Mouse (Mus musculus): Measurements from ENCODE around the gene Trim65. TPM values are rescaled to one million over a fixed set of nuclear protein-coding genes. Genes with fewer than 3 reads are reported as not detected.
A peak's percentile ranks its signal among the peaks of the same experiment; 100 is the strongest.
"Not testable (repeated sequence)": the region's sequence is repeated elsewhere in the genome, so short reads cannot be mapped to it uniquely, and the experiment has no call there.

The Trim65 gene
- polyA plus RNA-seq, 1 experiment from 2014 or later = 2.1 TPM

DNA sequence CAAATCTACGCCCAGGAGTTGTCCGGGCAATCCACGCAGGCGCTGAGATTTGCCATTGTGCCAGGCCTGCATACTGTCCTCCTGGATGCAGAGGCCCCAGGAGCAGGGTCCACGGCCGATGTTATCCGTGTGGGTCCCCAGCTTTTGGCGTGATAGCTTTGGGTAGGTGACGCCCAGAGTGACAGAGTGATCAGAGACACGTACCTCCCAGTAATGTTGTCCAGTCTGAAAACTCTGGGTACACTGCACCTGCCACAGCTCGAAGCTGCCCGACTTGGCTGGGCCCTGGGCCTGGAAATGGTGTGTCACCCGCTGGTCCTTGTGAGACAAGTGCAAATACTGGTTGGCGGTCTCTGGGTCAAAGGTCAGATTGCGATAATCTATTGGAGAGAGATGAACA is 4.7 kb downstream of the Trim65 start:
- Histone ChIP-seq H3K27ac (no peak overlapping the region), H3K9ac (replicated peaks) (no peak overlapping the region), H3K27me3 (no peaks in the 10 kb centered on the region; the same call in none of the 2 replicates), H3K36me3 (peaks cover 23% of the 10 kb centered on the region), H3K4me3 (replicated peaks) (no peak overlapping the region), H3K4me2 (peak overlapping the region; percentile 49; the same call in 1 of the 2 replicates), H3K4me1 (replicated peaks) (peaks cover 34% of the 10 kb centered on the region), H3K9me3 (no peaks in the 10 kb centered on the region)
- 95% methylated on average over 15 of the region's 15 CpGs for WGBS
- ATAC-seq (ENCODE audit: insufficient number of reproducible peaks, insufficient read depth, low FRiP score, low TSS enrichment, low read depth) = no peak

DNA sequence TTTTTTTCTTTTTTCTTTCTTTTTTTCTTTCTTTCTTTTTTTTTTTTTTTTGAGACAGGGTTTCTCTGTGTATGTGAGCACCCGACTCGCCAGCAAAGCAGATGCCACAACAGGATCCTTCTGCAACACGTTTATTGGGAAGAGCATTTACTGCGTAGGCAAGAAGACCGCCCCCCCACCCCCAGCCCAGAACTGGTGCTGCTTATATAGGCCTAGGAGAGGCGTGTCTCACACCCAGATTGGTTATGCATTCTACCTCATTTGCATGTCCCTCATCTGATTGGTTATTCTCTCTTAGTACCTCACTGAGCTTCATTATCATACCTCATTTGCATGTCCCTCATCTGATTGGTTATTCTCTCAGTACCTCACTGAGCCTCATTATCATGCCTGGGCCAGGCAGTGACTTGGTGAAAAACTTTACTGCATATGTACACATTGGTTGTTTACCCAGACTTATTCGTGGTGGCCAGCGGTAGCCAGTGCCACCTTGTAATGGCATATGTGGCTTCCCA is 9.1 kb downstream of the Trim65 start:
- H3K9me3 ChIP-seq; ATAC-seq (ENCODE audit: insufficient number of reproducible peaks, insufficient read depth, low FRiP score, low TSS enrichment, low read depth); H3K27ac ChIP-seq; H3K9ac ChIP-seq (replicated peaks); H3K27me3 ChIP-seq; H3K4me3 ChIP-seq (replicated peaks); H3K4me2 ChIP-seq: not testable (repeated sequence)
- peaks cover 12% of the 10 kb centered on the region for H3K4me1 ChIP-seq (replicated peaks)
- H3K36me3 ChIP-seq = peaks cover 20% of the 10 kb centered on the region
- 94% methylated on average over 8 of the region's 8 CpGs for WGBS

DNA sequence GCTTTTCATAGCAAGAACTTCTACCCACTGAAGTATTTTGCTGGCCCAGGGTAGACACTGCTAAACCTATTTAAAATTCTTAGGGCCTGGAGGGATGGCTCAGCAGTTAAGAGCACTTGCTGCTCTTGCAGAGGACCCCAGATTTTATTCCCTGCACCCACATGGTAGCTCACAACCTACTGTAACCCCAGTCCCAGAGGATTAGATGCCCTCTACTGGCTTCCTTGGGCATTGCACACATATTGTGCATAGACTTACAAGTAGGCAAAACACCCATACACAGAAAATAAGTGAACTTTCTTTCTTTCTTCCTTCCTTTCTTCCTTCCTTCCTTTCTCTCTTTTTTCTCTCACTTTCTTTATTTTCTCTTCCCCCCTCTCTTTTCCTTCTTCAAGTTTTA is 13.1 kb downstream of the Trim65 start:
- ATAC-seq (ENCODE audit: insufficient number of reproducible peaks, insufficient read depth, low FRiP score, low TSS enrichment, low read depth) = no peak
- no peaks in the 10 kb centered on the region for H3K9me3 ChIP-seq
- no peak overlapping the region for H3K27ac ChIP-seq
- no peak overlapping the region for H3K9ac ChIP-seq (replicated peaks)
- H3K4me3 ChIP-seq (replicated peaks) = no peak overlapping the region
- H3K4me2 ChIP-seq = no peak overlapping the region
- H3K36me3 ChIP-seq = 0 out of 2 replicates have a peak, but pooled peaks cover 7% of the 10 kb centered on the region
- H3K27me3 ChIP-seq = 0 out of 2 replicates have a peak, but pooled peaks cover 5% of the 10 kb centered on the region
- peaks cover 9% of the 10 kb centered on the region for H3K4me1 ChIP-seq (replicated peaks)

DNA sequence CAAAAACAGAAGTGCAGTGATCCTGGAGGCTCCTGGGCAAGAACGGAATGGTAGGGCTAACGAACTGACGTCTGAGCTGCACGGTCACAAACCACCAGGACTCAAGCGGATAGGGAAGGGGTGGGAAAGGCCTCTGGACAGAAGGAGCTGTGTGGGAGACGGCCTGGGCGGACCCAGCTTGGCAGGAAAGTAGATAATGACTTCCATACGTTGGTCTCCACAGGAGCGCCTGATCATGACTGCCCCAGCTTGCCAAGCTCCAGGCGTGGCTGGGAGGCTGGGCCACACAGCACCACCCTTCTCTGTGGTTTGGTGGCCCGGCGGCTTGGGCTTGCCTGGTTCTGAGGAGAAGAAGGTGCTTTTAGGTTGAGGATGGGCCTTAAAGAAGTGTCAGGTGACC is 13.7 kb downstream of the Trim65 start:
- no peak for ATAC-seq (ENCODE audit: insufficient number of reproducible peaks, insufficient read depth, low FRiP score, low TSS enrichment, low read depth)
- Histone ChIP-seq H3K27ac (peak overlapping the region; percentile 45), H3K36me3 (0 out of 2 replicates have a peak, but pooled peaks cover 3% of the 10 kb centered on the region), H3K9ac (replicated peaks) (0 out of 2 replicates have a peak overlapping the region, but pooled peaks have one; percentile 8), H3K4me3 (replicated peaks) (no peak overlapping the region), H3K9me3 (no peaks in the 10 kb centered on the region), H3K4me1 (replicated peaks) (peaks cover 9% of the 10 kb centered on the region), H3K4me2 (no peak overlapping the region), H3K27me3 (peaks cover 6% of the 10 kb centered on the region)
- 20% methylated on average over 12 of the region's 12 CpGs for WGBS

DNA sequence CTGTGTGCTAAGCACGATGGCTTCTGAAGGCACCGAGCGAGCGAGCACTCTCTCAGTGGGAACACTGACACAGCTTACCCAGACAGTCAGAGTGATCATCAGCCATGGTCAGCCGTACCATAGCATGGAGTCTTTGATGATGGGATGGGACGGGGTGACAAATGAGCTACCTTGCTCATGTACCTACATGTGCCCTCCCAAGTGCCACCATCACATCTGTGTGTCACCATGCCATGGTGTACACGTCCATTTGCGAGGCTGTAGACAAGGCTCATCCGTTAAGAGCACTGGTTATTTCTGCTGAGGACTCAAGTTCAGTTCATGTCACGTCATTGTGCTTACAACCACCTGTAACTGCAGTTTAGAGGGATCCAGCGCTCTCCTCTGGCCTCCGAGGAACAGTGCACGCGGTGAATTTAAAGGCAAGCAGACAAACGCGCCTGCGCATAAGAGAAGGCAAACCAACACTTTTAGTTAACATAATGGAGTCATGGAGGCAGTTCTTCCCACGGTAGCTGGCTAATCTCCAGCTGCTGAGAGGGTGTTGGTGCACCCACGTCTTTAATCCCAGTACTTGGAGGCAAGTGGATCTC is 19.2 kb downstream of the Trim65 start:
- Histone ChIP-seq H3K9me3 (no peaks in the 10 kb centered on the region), H3K36me3 (no peaks in the 10 kb centered on the region), H3K27me3 (peaks cover 61% of the 10 kb centered on the region), H3K4me2 (no peak overlapping the region), H3K9ac (replicated peaks) (no peak overlapping the region), H3K27ac (no peak overlapping the region), H3K4me3 (replicated peaks) (no peak overlapping the region), H3K4me1 (replicated peaks) (peaks cover 38% of the 10 kb centered on the region)
- WGBS = 83% methylated on average over 19 of the region's 19 CpGs
- ATAC-seq (ENCODE audit: insufficient number of reproducible peaks, insufficient read depth, low FRiP score, low TSS enrichment, low read depth) = no peak

DNA sequence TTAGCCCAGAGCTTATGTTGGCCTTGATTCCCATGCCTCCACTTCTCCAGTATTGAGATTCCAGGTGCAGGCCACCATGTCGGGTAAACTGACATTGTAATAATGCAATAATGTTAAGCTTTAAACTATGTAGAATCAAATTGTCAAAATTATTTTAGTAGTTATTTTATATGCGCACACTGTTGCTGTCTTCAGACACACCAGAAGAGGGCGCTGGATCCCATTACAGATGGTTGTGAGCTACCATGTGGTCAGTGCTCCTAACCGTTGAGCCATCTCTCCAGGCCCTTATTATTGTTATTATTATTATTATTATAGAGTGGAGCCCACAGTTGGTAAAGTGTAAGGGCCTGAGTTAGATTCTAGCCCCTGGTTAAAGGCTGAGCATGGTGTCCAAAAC is 19.9 kb downstream of the Trim65 start:
- no peaks in the 10 kb centered on the region for H3K36me3 ChIP-seq
- peaks cover 68% of the 10 kb centered on the region for H3K27me3 ChIP-seq
- no peak overlapping the region; the same call in 1 of the 2 replicates for H3K4me3 ChIP-seq (replicated peaks)
- WGBS = 81% methylated on average over 4 of the region's 4 CpGs
- H3K9me3 ChIP-seq = no peaks in the 10 kb centered on the region
- H3K4me1 ChIP-seq (replicated peaks) = peaks cover 43% of the 10 kb centered on the region
- H3K4me2 ChIP-seq = no peak overlapping the region
- H3K9ac ChIP-seq (replicated peaks) = no peak overlapping the region
- ATAC-seq (ENCODE audit: insufficient number of reproducible peaks, insufficient read depth, low FRiP score, low TSS enrichment, low read depth) = no peak
- H3K27ac ChIP-seq = no peak overlapping the region

DNA sequence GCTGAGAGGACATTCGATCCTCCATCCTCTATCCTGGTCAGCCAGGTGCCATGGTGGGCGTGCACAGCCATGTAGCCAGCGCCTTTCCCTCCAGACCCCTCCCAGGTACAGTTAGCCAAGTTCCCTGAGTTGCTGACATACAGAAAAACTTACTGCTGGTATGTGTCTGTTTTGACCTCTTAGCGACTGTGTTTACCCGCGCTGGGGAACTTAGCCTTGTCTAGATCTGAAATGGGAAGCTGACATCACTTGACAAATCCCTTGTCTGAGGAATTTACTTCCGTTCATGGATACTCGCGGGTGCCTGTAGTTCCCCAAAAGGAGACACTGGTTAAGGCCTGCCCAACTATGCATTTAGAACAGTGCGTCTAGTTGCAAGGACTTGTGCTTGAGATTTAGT is 20.4 kb downstream of the Trim65 start:
- 29% methylated on average over 10 of the region's 10 CpGs for WGBS
- peaks cover 73% of the 10 kb centered on the region for H3K27me3 ChIP-seq
- no peak for ATAC-seq (ENCODE audit: insufficient number of reproducible peaks, insufficient read depth, low FRiP score, low TSS enrichment, low read depth)
- no peaks in the 10 kb centered on the region for H3K36me3 ChIP-seq
- peak overlapping the region; percentile 44 for H3K4me3 ChIP-seq (replicated peaks)
- H3K9ac ChIP-seq (replicated peaks) = peak overlapping the region; percentile 52; the same call in 1 of the 2 replicates
- H3K9me3 ChIP-seq = no peaks in the 10 kb centered on the region
- peak overlapping the region; percentile 61 for H3K4me2 ChIP-seq
- no peak overlapping the region for H3K27ac ChIP-seq
- H3K4me1 ChIP-seq (replicated peaks) = peaks cover 47% of the 10 kb centered on the region

DNA sequence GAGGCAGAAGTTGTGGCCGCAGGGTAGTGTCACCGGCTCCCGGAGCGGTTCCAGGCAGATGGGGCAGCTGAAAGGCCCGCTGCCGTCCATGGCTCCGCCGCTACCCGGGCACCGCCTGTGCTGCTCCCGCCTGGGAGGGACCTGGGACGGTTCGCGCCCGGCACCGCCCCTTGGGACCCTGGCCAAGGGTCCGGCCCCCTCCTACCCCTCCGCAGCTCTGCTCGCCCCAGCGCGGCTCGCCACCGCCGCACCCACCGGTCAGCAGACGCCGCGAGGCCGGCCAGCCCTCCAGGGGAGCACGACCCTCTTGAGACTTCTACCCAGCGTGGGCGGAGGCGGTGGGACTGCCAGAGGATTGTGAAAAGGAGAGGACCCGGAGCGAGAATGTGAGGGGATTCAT is 20.8 kb downstream of the Trim65 start:
- Histone ChIP-seq H3K27ac (no peak overlapping the region), H3K4me2 (peak overlapping the region; percentile 61), H3K9ac (replicated peaks) (peak overlapping the region; percentile 52), H3K4me1 (replicated peaks) (peaks cover 47% of the 10 kb centered on the region), H3K36me3 (no peaks in the 10 kb centered on the region), H3K9me3 (no peaks in the 10 kb centered on the region), H3K27me3 (peaks cover 77% of the 10 kb centered on the region), H3K4me3 (replicated peaks) (peak overlapping the region; percentile 44)
- 1% methylated on average over 35 of the region's 35 CpGs for WGBS
- ATAC-seq (ENCODE audit: insufficient number of reproducible peaks, insufficient read depth, low FRiP score, low TSS enrichment, low read depth) = no peak

DNA sequence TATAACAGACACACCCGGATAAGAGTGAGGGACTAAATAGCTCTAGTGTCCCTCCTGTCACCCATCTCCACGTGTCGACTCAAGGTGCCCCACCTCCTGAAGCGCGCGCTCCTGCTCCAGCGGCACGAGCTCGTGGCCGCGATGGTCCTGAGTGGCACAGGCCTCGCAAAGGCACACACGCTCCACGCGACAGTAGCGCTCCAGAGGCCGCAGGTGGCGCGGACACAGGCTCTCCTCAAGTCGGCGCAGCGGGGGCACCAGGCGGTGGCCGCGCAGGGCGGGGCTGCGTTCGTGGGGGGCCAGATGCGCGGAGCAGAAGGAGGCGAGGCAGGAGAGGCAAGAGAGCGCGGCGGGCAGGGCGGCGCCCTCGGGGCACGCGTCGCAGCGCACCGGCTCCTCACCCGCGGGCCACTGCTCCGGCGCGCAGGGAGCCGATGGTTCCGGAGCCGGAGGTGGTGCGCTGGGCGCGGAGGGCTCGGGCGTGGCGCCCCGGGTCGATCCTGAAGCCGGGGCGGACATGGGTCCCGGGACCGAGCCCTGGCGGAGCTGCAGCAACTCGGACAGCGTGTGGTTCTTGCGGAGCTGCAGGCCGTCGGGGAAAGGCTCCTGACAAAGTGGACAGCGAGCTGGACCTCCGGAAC is 21.4 kb downstream of the Trim65 start:
- H3K9ac ChIP-seq (replicated peaks) = peak overlapping the region; percentile 52
- 2% methylated on average over 67 of the region's 70 CpGs for WGBS
- no peaks in the 10 kb centered on the region for H3K9me3 ChIP-seq
- no peaks in the 10 kb centered on the region for H3K36me3 ChIP-seq
- H3K27me3 ChIP-seq = peaks cover 78% of the 10 kb centered on the region
- no peak for ATAC-seq (ENCODE audit: insufficient number of reproducible peaks, insufficient read depth, low FRiP score, low TSS enrichment, low read depth)
- no peak overlapping the region for H3K27ac ChIP-seq
- peak overlapping the region; percentile 61 for H3K4me2 ChIP-seq
- H3K4me1 ChIP-seq (replicated peaks) = peaks cover 49% of the 10 kb centered on the region
- peak overlapping the region; percentile 44 for H3K4me3 ChIP-seq (replicated peaks)

DNA sequence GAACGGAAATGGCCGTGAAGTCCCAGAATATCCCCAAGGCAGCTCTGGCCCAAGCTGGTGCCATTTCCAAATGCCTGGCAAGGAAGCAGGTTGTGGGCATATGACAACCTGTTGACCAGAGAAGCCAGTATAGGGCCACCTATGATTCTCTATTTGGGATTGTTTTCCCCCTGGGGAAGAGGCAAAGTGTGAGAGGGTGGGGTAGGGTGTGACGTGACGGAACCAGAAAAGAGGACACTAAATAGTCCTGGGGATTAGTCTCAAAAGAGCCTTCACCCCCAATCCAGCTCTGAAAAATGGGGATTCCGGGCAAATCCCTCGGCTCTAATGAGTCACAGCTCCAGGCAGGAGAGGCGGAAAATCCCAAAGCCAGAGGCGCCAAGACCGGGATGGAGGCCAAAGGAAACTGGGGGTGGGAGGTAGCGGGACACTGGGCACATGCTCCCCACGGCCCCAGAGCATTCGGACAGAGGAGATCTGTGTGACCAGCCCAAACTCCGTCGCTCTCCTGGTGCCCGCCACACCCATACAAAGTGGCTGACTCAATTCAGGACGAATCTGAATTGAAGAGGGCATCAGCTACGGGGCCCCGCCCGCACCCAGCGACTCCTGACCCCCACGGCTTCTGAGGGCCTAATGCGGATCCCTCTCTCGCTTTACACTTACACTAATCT is 22.3 kb downstream of the Trim65 start:
- ATAC-seq (ENCODE audit: insufficient number of reproducible peaks, insufficient read depth, low FRiP score, low TSS enrichment, low read depth) = no peak
- WGBS = 6% methylated on average over 23 of the region's 23 CpGs
- Histone ChIP-seq H3K4me2 (peak overlapping the region; percentile 61), H3K36me3 (no peaks in the 10 kb centered on the region), H3K4me3 (replicated peaks) (peak overlapping the region; percentile 44), H3K4me1 (replicated peaks) (peaks cover 58% of the 10 kb centered on the region), H3K27me3 (peaks cover 78% of the 10 kb centered on the region), H3K9me3 (no peaks in the 10 kb centered on the region), H3K27ac (no peak overlapping the region), H3K9ac (replicated peaks) (0 out of 2 replicates have a peak overlapping the region, but pooled peaks have one; percentile 18)

DNA sequence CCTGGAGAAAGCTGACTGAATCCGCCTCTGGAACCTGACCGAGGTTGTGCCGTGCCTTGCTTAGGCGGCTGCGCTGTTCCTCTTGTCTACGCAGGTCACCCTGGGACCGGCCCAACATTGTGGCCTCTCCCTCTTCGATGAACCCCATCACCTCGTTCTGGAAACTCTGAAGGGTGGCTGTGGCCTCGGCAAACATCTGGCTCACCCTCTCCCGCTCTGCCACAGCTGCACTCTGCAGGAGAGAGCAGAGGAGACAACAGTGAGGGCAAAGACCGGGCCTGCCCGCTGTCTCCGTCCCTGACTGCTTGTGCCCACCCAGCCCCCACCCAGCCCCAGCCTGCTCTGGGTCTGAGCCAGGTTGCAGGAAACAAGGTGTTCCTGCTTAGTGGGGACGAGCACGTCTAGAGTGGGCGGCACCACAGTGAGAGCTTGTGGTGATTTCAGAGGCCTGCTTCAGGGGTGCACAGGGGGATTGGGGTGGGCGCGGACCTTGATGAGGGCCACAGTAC is 23.1 kb downstream of the Trim65 start:
- Histone ChIP-seq H3K4me2 (peak overlapping the region; percentile 61), H3K9me3 (no peaks in the 10 kb centered on the region), H3K4me3 (replicated peaks) (peak overlapping the region; percentile 44; the same call in 1 of the 2 replicates), H3K27me3 (peaks cover 73% of the 10 kb centered on the region), H3K36me3 (no peaks in the 10 kb centered on the region), H3K9ac (replicated peaks) (no peak overlapping the region), H3K4me1 (replicated peaks) (peaks cover 64% of the 10 kb centered on the region), H3K27ac (no peak overlapping the region)
- WGBS = 7% methylated on average over 19 of the region's 19 CpGs
- ATAC-seq (ENCODE audit: insufficient number of reproducible peaks, insufficient read depth, low FRiP score, low TSS enrichment, low read depth) = no peak

All from limb, embryonic 12.5 days (tissue).